Mouse (Mus musculus): ENCODE measurements at regions not wholly inside any gene's neighbourhood (a gene's known extent, or its start where the extent isn't known, plus 50 kb on each side); places are given as distances from the start of the nearest gene placed in this dataset.

DNA sequence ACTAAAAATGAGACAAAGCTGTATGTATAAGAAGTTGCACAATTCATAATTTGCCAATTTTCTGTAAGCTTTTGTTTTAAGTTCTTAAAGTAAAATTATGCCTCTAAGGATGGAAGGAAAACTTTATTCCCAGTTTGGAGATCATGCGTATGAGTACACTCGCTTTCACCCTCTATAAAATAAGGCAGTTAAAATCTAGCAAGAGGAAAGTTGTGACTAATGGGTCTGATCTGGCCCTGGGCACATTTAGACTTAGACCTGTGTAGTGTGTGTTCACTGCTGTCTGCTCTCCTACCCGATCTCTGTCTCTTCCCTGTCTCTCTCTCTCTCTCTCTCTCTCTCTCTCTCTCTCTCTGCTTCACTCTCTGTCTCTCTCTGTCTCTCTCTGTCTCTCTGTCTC is 51.9 kb upstream of the Daam1 start:
- DNase-seq (ENCODE audit: low spot score in 2 of 2): no peak

- DNase-seq (ENCODE audit: low spot score in 2 of 2): no peak
Measured at GRCm38 (mm10) chr12:71779418-71779817, 51.5 kb upstream of the Daam1 start.

Data from right cerebral cortex, postnatal 10 days (tissue).